Mouse (Mus musculus): ENCODE measurements around the gene Cfap61.
A peak's percentile ranks its signal among the peaks of the same experiment; 100 is the strongest.

The Cfap61 gene

DNA sequence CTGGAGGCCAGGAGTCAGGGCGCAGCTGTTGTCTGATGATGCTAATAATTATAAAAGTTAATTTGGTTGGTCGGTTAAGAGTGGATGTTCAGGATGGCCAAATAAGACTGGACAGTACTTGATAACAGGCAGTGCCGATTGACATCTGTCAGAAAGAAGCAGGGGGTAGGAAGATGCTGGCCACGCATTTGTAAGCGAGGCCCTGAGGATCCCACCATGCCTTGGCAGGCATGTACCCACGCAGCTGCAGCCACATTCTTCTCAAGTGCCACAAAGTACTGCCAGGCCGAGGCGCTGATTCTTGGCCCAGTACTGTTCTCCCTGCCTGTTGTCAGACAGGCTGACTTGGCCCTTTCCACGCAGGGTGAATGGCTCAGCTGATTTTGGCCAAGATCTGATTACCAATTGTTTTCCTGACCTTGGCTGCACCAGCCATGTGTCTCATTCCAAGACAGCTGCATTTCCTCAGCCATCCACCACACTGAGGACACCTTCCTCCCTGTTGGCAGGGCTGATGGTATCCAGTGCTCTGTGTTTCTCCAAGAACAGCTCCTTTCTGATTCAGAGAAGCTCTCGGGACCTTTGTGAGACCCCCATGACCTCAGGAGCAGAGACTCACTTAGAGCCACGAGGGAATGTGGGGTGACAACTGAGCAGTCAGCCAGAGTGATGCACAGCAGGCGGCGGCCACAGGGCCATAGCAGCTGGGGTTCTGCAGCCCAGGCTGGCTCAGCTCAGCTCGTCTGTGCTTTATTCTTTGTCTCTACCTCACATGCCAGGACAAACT lies 233.6 kb downstream of the Cfap61 start:
- peak; percentile 34 for DNase-seq

DNA sequence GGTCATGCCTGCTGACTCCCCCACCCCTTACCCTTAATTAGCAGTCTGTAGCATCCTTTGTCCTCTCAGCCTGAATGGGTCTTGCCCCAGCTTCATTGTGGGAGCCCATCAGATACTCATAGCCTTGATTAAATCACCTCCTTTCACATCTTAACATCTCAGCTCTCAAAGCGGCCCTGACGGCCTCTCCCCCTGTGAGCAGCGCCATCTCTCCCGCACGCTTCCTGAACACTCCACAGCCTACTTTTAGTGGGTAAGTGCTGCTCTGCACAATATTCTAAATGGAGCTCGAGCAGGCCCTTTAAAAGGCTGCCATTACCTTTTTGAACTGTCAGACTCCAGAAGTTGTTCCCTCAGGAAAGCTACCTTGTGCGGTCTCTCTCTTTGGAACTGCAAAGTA lies 234.9 kb downstream of the Cfap61 start:
- DNase-seq, result no peak

DNA sequence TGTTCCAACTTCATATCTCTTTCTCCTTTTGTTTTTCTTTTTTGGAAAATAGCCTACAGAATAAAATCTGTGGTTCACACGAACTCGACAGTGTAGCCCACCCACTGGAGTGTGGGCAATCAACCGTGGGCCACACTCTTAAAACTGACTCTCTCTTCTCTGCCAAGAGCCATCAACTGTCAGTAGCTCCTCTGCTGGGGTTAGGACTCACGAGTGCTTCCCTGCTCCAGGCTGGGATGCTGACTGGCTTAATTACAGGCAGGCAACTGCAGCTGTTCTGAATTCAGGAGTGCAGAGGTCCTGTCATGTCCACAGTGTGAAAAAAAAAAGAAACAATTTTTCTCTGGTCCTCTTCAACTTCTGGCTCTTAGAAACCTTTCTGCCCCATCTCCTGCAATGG lies 237.5 kb downstream of the Cfap61 start:
- no peak for DNase-seq

DNA sequence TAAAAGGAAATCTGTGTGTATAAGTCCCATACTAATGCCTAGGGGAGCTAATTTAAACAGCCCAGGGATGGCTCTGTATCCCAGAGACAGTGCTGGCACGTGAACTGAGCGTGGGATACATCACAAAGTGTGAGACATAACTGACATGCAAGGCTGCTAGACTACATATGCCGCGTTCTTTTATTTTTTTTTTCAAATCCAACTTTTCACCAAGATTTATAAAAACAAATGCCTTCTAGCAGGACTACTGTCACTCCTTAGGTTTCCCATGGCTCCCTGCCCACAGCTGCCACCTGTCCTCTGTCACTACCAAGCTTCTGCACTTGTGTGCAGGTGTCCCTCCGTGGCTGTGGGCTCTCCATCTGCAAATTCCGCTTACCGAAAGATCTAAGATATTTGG lies 239.6 kb downstream of the Cfap61 start:
- no peak for DNase-seq

DNA sequence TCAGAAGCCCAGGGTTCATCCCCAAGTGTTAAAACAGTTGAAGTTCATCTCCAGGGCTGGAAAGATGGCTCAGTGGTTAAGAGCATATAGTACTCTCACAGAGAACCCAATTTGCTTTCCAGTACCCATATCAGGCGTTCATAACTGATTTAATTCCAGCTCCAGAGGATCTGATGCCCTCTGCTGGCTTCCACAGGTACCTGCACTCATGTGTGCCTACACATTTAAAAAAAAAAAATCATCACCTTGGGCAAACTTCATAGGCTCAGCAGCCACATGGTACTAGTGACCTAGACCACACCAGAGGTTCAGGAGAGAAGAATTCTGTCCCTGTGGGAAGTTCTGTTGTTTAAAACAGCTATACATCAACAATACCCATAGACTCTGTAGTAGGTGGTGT lies 244.1 kb downstream of the Cfap61 start:
- DNase-seq, result no peak

DNA sequence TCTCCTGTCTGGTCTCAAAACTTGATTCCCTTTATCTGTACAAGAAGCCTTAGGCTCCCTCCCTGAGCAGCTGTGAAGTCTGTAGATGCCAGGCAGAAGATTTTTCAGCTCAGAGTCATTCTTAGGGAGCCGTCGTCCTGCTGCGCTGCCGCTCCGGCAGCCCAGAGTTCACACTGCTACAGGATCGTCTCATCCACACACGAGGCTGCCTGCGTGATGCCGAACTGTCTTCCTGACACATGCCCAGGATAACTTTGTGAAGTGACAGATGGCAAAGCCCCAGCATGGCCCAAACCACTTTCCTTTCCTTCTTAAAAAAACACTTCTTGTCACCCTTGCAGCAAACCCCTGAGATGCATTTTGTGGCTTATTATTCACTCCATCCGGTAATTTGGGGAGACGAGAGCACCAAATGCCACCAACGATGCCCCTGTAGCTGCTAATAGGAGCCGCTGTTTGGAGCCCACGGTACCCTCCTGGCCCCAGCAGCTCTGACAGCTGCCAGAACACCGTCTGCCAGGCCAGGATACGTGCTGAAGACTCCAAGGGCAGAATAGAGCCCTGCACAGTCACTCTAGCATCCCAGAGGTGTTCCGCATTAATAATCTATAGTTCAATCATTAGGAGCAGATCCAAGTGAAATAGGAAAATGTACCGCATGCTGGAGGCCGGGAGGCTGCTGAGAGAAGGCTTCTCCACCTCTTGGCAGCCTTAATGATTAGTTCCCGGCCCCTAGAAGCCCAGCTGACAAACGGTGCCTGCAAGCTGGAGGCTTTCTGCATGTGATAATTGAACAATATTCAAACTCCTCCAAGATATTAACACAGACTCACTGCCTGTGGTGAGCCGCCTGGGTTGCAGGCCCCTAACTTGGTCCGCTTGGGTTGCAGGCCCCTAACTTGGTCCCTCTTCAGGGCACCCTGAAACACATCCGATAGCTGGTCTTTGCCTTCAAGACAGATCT lies 249.5 kb downstream of the Cfap61 start:
- no peak for DNase-seq

DNA sequence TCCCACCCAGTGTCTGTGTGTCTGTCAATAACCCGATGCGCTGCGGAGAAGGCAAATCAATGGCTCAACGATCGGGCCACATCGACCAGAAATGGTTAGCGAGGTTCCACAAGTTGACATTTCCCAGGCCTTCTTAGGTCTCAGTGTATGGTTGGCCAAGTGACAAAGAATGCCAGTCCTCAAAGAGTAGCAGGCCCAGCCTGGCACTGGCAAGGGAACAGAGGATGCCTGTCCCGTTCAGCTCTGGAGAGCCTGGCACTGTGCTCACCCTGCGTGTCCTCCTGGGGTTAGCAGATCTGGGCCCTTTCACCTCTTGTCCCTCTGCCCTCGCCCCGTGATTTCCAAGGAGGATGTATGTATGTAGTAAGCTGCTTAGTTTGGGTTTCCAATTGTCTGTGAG lies 261.5 kb downstream of the Cfap61 start:
- no peak for DNase-seq

DNA sequence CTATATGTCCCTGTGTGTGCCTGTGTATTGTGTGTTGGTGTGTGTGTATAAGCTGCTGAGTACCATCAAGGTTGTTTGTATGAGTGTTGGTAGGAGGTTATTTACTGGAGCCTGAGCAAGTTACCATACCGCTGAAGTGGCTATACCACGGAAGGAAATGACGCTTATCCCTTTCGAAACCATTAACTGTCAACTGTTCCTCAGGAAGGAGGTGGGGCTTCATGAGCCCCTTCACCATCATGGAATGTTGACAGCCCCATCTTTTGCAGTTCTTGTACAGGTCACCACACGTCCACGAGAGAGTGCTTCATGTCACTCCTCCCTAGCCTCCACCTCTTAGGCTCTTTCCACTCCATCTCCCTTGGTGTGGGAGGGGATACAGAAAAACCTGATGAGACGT lies 263.4 kb downstream of the Cfap61 start:
- DNase-seq, result no peak

DNA sequence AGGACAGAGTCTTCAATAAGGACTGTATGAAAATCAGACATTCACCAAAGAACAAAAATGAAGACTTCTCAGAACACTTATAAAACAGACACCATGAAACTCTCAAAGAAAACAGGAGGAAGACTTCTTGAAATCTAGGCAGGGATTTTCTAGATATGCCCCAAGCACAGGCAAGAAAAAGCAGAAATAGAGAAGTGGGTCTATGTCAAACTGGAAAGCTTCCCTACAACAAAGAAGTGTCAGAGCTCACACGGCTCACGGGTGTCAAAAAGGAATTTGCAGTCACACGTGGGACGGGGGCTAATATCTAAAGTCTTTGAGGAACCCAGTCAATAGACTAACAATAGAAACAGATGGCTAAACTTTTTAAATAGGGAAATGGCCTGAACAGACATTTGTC lies 276.4 kb downstream of the Cfap61 start:
- DNase-seq, result no peak

DNA sequence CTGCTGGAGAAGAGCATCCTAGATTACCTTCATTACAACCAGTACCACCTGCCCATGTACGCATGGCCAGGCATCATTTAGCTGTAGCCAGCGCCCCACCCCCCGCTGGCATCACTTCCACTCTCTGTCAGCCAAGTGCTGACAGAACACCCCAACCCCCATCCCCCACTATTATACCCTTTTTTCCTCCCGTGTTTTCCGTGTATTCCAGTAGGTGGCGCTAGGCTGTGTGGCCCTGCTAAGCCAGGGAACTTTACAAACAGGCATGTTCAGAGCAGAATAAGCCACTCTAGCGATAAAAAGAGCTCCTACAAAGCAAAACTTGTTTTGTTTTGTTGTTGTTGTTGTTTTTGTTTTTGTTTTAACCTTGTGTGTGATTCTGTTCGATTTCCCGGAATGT lies 280.1 kb downstream of the Cfap61 start:
- DNase-seq, result peak; percentile 22

DNA sequence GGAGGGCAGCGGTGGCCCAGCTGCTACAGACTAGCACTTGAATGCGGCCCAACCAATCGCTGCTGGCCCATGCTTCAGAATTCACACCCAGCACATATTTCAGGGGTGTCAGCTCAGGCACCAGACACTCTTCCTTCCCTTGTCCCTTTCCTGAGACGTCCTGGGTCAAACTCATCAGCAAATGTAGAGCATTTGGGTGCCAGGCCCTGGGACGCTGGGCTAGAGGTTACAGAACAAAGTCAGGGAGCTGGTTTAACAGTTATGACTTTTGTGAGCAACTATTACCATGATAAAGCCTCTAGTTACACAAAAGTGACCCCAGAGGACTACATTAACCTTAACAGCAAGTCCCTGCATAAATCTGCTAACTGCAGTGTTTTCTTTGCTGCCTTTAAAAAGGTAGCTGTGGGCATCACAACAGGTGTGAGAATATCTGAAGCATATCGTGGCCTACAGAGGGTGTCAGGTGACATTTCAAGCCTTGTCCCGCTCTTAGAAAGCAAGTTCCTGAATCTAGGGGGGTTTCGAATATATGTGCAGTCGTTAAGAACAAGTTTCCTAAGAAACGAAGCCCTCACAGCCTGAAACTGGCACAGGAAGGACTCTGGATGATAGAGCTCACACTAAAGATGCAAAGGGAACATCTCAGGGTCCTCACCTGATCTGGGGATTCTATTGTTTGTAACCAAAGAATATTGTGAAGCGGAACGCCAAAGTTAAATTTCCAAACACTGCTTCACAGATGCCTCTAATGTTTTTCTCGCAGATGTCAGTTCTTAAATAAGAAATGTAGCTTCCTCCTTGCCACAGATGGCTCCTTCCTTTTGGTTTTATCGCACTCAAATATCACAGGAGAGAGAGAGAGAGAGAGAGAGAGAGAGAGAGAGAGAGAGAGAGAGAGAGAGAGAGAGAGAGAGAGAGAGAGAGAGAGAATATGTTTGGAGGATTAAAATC lies 281.8 kb downstream of the Cfap61 start:
- DNase-seq, result no peak

DNA sequence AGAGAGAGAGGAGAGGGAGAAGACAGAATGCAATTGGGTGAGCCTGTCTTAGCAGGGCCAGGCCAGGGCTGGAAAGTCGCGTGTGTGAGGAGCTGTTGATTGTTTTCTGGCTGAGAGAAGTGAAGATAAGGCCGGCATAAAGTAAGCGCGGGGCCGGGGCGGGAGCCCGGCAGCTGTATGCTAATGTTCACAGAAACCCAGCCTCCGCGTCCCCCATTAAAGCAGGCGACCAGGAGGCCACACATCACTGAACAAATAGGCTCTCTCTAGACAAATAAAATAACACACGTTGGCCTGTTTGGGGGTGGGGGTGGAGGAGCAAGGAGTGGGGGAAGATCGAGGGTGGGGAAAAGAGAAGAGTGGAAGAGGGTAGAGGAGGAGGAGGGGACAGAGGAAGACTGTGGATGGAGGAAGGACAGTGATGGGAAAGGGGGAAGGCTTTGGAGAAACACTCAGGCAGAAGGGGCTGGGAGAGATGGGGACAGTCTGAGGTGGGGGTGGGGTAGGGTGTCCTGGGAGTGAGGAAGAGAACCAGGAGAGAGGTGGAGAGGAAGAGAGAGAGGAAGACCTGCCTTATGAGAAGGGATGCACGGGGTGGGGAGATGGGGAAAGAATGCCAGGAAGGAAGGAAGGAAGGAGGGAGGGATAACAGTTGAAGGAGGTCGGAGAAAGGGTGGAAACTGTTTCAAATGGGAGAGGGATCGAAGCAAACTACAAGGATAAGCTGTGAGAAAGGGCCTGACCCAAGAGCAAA lies 282.8 kb downstream of the Cfap61 start:
- no peak for DNase-seq

DNA sequence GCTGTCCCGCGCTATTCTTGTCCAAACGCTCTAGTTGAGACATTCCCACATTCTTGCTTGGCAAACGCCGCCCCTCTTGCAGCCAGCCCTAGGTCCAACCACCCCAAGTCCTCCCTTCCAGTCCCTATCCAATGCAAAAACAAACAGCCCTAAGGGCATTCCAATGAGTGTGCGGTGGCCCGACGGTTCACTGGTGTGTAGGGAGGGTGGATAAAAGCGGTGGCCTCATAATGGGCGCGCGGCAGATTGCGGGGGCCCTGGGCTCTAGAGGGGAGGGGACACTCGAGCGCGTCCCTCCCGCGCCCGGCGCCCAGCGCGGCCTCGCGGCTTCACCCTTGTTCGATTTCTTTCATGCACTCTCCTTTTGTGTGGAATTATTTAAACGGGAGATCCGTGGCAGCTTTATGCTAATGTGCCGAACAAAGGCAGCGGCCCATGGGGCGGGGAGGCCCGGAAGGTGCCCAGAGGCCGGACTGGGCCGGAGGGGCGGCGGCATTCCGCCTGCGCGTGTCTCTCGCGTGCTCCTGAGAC lies 283.6 kb downstream of the Cfap61 start:
- DNase-seq, result no peak

DNA sequence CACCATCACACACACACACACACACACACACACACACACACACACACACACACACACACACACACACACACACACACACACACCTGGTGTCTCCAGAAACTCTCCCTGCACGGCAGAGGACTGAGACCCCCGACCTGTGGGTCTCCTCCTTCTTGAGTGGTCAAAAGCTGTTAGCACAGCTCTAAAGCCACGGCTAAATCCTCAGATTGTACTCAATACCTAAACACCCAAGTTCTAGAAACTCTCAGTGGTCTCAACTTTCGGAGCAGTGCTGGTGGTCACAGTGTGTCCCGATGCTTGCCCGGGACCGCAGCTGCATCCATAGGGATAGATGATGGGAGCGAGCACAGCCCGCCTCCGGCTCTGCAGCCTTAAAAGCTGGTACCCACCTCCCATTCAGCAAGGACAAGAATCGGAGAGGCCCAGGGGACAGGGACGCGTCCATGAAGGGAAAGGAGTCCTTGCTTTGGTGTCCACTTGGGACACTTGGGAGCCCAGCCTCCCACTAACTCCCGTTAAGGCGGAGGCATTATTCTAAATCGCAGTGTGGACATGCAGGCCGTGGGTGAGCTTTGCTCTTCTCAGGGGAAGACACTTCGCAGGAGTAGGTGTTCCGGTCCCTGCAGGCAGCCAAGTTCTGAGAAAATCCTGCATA lies 284.4 kb downstream of the Cfap61 start:
- DNase-seq, result no peak

DNA sequence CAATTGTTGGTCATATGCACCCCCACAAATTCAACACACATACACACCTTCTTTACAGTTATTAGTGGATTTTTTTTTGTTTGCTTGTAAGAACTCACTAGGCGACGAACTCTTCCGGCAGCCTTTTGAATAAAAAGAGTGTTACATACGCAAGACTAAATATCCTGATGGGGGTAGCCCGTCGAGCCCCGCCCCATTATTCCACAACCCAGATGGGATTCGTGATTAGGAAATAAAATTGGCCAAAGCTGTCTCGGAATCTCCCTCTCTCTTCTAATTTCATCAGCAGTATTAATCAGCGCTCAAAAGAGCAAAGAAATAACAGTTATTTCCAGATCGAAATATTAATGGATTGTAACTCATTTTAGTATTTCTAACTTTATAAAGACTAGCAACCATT lies 285.2 kb downstream of the Cfap61 start:
- no peak for DNase-seq

DNA sequence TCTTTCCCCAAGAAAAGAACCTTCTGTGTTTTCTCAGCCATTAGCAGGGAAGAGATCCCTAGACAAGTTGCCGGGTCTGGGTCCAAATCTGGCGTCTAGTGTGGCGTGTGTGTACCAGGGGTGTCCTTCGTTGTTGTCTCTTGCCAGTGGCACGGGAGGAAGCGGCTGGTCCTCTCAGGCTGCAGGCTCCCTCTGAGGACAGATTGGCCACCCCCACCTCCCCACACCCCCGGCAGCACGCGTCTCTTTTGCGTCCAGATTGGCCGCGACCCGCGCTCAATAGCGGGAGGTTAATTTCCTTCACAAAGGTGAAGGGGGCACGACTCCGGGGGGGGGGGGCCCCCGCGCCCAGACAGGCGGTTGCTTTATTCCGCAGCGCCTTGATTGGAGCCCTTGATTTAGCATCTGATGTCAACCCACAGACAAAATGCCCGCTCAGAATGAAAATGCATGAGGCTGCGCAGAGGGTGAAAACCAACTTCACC lies 286.0 kb downstream of the Cfap61 start:
- DNase-seq, result no peak

DNA sequence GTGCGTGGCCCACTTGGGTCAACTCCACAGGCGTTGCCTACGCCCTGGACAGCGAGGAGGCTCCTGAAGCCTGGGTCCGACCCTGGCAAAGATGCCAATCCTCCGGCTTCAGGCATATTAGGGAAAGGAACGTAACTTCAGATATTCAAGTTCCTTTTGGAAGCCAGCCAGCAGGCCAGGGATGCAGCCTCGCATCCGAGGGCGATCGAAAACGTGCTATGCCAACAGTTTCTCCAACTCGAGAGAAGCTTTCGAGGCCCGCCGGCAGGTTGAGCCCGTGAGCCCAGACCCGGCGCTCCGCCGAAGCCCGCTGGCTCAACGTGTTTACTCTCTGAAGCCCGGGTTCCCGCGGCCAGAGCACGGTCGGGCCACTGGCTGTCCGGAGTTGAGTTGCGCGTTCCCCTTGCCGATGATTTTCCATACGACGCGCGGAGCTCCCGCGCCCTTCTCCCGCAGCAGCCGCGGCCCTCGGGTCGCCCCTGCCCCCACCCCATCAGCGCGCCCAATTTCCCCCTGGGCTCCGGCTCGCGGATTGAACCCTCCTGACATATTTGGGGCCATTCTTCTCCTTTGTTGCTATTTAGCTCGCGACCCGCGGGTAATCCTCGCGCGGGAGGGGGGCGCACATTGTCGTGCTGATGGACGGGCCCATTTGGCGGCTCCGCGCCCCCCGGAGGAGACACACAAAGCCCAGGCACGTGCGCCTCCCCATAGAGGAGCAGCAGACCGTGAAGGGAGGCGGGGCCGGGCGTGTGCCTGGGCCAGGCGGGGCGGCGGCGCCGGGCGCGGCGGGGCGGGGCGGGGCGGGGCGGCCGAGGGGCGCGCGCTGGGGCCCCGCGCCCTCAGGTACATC lies 286.7 kb downstream of the Cfap61 start, which contains the start of gene Insm1:
Insm1 (plus strand) TSS at position 846 of the 853 bp plus-strand sequence.
- DNase-seq, result peak; percentile 29

DNA sequence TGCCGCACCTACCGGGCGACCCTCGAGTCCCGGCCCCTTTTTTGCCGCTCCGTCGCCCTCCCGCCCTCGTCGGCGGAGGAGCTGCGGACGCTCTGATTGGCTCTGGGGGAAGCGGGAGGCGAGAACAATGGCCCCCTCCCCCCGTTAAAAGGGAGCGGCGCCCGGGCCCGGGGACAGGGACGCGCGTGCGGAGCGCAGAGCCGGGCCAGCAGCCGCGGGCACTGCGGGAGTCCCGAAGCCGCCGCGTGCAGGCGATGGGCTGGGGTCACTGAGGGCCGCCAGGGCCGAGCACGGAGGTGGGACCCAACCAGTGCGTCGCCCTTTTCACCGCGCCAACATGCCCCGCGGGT lies 287.3 kb downstream of the Cfap61 start:
- no peak for DNase-seq

DNA sequence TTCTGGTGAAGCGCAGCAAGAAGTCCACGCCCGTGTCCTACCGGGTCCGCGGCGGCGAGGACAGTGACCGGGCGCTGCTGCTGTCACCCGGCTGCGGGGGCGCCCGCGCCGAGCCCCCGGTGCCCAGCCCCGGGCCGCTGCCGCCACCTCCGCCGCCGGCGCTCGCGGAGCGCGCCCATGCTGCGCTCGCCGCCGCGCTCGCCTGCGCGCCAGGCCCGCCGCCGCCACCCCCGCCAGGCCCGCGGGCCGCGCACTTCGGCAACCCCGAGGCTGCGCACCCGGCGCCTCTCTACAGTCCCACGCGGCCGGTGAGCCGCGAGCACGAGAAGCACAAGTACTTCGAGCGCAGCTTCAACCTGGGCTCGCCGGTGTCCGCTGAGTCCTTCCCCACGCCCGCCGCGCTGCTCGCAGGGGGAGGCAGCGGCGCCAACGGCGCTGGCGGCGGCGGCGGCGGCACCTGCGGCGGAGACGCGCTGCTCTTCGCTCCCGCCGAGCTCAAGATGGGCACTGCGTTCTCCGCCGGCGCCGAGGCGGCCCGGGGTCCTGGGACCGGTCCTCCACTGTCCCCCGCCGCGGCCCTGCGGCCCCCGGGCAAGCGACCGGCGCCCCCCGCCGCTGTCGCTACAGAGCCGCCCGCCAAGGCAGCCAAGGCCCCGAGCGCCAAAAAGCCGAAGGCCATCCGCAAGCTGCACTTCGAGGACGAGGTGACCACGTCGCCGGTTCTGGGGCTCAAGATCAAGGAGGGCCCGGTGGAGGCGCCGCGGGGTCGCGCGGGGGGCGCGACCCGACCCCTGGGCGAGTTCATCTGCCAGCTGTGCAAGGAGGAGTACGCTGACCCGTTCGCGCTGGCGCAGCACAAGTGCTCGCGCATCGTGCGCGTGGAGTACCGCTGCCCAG lies 287.9 kb downstream of the Cfap61 start:
- DNase-seq, result no peak
